Mouse (Mus musculus): Measurements from ENCODE around the gene Wars.
"Not testable (repeated sequence)": the region's sequence is repeated elsewhere in the genome, so short reads cannot be mapped to it uniquely, and the experiment has no call there.

Gene Wars

DNA sequence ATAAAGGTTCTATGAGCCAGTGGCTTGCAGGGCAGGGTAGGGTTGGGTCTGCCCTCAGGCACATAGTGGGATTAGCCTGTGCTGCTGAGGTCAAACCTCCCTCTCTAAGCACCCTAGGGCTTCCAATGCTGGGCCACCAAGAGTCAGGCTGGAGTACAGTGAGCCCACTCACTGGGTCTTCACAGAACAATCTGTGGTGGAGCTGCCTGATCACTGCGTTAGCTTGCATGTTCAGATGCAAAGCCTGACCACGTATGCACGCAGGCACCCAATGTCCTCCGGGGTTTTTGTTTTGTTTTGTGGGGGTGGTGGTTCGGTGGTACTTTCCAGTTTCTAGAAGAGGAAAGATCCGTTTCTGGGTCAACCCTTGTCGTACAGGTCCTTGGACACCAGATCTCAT is 36.9 kb downstream of the Wars start:
- DNase-seq (ENCODE audit: low spot score in 2 of 2): no peak

DNA sequence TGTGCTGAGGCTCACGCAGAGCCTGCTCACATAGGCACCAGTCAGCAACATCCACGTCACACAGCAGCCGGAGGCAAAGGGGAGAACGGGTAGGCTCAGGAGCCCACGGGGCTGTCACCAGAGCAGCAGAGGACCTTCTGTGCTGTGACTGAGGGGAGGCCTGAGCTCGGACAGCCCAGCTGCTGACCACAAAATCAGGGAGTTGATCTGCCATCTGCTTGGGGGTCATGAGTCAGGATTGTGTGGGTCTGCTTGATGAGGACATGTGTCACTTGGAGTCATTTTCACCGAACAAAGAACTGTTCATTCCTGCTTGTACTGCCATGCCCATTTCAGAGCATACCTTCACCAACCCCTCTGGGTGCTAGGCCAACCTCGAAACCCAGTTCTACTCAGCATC is 37.8 kb downstream of the Wars start:
- no peak for DNase-seq (ENCODE audit: low spot score in 2 of 2)

DNA sequence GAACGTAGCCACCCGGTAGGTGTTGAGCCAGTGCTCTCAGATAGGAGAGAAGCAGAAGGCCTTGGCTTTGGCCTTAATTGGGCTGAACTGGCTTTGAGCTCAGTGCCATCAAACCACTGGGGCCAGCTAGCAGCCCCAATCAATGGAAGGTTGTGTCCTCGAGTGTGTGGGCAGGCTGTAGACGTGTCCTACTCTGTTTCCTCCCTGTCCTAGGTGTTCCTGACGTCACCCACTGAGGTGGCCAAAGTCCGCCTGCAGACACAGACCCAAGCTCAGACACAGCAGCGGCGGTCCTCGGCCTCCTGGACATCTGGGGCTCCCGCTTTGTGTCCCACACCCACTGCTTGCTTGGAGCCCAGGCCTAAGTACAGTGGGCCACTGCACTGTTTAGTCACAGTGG is 38.9 kb downstream of the Wars start:
- DNase-seq (ENCODE audit: low spot score in 2 of 2): no peak

GRCm38 (mm10) chr12:108852822-108853221 is 41.2 kb downstream of the Wars start:
- no peak for DNase-seq (ENCODE audit: low spot score in 2 of 2)

DNA sequence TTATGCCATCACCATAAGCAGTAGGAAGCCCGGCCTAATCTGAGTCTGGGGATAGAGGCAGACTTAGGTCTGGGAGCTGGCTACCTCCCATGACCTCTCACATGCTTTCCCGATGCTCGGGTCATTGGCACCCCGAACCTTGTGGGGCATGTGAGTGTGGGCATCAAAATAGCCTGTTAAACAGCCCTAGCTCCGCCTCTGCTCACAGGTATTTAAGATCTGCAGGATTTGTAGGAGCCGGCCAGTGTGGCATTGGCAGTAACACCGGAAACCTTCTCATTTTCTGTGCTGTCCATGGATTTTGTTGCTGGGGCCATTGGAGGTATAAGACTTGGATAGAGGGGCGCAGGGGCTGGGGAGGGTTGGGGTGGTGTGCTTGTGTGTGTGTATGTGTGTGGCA is 43.1 kb downstream of the Wars start:
- DNase-seq (ENCODE audit: low spot score in 2 of 2): no peak

DNA sequence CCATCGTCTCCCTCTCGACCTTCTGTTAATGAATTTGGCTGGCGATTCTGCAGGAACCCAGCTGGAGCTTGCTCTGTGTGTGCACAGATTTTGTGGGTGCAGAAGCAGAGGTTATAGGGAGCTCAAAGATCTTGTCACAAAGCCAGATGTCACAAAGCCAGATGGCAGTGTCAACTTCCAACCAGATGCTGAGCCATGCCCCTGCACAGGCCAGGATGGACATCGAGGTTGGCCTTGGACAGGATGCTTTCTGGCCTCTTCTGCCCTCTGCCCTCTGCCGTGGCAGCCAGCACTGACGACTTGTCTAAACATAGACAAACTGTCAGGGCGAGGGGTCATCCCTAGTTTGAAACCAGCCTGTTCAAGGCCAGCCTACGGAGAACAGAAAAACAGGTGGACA is 43.8 kb downstream of the Wars start:
- DNase-seq (ENCODE audit: low spot score in 2 of 2): no peak

- DNase-seq (ENCODE audit: low spot score in 2 of 2): no peak
Observed at GRCm38 (mm10) chr12:108849488-108850022, 44.4 kb downstream of the Wars start.

DNA sequence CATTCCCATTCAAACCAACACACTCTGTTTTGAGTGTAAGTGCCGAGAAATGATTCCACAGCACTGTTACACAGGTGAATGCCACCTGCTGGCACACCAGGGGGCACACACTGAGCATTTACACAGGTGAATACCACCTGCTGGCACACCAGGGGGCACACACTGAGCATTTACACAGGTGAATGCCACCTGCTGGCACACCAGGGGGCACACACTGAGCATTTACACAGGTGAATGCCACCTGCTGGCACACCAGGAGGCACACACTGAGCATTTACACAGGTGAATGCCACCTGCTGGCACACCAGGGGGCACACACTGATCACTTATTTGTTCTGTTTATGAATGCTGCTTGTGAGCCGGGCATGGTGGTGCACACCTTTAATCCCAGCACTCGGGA is 45.9 kb downstream of the Wars start:
- not testable (repeated sequence) for DNase-seq (ENCODE audit: low spot score in 2 of 2)

GRCm38 (mm10) chr12:108842663-108843062 is 51.3 kb downstream of the Wars start:
- no peak for DNase-seq (ENCODE audit: low spot score in 2 of 2)

DNA sequence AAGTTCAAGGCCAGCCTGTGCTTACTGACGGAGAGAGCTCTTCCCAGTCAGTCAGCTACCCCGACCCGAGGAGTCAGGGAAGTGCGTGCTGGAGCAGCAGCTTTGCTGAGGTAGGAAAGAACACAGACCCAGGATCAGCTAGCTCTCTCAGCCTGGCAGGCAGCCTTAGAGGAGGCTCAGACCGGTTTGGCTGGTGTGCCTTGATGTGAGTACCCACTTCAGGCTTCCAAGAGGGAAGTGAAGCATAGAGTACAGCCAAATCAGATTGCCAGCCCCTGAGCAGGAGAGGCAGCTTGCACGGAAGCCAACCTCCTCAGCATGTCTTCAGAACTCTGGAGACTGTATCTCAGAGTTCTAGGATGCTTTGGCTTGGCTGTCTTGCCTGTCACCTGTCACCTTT is 52.8 kb downstream of the Wars start:
- DNase-seq (ENCODE audit: low spot score in 2 of 2): no peak

DNA sequence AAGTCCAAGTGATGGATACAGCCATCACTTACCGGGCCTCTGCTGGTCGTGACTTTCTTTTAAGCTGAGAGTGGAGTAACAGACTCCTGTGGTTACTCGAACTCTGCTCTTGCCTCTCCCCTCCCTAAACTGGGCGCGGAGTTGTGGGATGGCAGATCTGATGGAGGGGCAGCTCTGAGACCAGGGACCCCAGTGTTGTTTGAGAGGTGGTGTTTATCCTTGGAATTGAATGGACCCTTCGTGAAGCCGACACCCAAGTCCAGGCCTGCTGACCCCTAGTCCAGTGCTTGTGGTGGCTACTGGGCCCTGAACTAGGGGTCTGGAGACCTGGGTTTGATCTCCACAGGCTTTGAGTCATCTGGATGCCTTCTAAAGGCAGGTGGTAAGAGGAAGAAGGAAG is 57.3 kb downstream of the Wars start:
- no peak for DNase-seq (ENCODE audit: low spot score in 2 of 2)

DNA sequence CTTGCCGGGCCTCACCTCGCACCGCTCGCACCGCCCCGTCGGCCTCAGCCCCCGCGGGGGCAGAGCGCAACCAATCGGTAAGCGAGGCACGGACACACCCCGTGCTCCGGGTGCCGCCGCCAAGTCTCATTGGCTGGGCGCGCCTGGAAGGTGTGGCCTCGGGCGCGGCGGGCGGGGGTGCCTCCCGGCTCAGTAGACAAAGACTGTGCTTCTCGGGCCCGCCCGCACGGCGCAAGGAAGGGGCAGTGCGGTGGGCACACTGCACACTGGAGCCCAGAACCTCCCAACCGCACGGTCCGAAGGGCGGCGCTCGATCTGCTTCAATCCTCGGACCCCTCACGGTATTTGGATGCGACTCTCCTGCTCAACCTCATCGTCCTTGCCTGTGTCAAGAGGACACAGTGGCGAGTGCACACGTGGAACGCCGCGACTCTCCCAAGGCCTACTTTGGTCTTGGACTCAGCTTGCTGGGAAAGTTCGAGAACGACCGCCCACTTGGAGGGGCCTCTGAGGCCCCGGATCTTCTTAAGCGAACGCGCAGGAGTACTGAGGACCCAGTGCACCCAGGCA is 58.0 kb downstream of the Wars start, which contains the start of the genes Slc25a29 and Slc25a47:
Gene Slc25a29 (minus strand): TSS at position 44 of the 570 bp plus-strand sequence.
Gene Slc25a47 (plus strand): TSS at position 207 of the 570 bp plus-strand sequence.
- DNase-seq (ENCODE audit: low spot score in 2 of 2): peak; percentile 88 to 93

DNA sequence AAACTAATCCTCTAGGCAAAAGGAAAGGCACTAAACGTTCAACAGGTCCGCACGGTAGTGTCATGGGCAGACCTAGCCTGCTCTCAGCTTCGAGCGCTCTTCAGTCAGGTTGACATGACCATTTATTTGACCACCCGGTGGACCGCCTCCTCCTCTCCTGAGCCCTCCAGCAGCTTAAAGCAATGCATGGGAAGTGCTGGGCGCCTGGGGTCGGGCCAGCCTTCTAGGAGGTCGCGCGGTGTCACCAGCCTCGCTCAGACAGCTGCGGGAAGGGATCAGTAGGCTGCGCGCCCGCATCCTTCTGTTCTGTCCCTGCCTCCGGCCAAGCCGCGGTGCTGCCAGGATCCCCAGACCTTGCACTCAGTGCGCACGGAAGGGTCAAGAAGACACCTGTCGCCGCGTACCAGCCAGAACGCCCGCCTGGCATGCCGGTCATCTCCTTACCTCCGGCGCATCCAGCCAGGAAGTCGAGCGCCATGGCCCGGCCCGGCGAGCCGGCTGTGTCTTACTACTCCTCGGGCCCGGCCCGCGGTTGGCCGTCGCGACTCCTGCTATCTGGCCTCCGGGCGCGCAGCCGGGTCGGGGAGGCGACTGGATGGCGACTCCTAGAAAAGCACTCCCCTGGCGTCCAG is 58.6 kb downstream of the Wars start:
- peak in 1 of 2 experiments; percentile 33 for DNase-seq (ENCODE audit: low spot score in 2 of 2)

DNA sequence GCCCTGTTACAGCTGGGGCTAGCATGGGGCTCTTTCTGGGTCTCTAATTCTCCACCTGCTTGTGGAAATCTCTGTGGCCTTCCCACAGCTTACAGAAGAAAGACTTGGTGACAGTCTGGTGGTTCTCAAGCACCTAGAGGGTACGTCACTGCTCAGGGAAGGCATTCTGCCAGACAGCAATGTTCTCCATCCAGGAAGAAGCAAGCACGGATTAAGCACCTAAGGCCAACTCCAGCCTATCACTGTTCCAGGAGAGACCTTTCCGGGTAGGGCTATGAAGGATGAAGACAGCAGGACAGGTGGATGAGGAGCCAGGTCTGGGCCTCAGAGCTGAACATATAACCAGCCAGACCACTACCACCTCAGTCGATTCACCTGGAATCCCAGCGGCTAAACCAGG is 59.2 kb downstream of the Wars start:
- DNase-seq (ENCODE audit: low spot score in 2 of 2): no peak

DNA sequence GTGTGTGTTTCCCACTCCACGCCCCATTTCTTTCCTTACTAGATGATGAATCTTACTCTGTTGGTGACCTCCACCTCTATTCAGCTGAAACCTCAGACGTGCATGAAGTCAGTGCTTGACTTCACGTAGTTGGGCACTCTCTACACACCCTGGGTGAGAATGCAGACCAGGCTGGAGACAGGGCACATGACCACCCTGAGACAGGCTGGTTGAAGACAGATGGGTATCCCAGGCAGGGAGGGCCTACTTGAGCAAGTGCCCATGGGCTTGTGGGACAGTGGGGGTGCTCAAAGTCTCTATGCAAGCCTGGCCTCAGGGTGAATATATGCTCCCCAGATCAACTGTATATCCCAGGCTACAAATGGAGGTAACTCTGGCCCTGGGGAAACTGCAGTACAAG is 59.6 kb downstream of the Wars start:
- no peak for DNase-seq (ENCODE audit: low spot score in 2 of 2)

GRCm38 (mm10) chr12:108833408-108833807 is 60.6 kb downstream of the Wars start:
- DNase-seq (ENCODE audit: low spot score in 2 of 2): no peak

DNA sequence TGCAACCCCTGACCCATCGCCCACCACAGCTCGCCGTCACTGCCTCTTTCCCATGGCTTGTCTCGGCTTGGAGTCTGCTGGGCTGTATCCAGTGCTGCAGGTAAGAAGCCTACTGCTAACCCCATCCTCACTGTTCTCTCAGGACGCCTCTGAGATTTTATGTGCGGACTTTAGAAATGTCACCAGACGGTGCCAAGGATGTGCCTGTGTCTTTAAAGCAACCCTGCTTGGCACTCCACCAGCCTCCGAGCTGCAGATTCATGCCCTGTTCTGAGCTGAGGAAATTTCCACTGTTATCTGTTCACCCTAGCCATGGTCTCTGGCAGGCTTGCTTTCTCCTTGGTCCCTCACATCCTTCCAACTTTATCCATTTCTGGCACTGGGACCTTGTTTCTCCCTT is 61.1 kb downstream of the Wars start:
- no peak for DNase-seq (ENCODE audit: low spot score in 2 of 2)

GRCm38 (mm10) chr12:108831966-108832643 is 61.9 kb downstream of the Wars start:
- no peak for DNase-seq (ENCODE audit: low spot score in 2 of 2)

GRCm38 (mm10) chr12:108830358-108830757 is 63.6 kb downstream of the Wars start:
- DNase-seq (ENCODE audit: low spot score in 2 of 2): no peak

DNA sequence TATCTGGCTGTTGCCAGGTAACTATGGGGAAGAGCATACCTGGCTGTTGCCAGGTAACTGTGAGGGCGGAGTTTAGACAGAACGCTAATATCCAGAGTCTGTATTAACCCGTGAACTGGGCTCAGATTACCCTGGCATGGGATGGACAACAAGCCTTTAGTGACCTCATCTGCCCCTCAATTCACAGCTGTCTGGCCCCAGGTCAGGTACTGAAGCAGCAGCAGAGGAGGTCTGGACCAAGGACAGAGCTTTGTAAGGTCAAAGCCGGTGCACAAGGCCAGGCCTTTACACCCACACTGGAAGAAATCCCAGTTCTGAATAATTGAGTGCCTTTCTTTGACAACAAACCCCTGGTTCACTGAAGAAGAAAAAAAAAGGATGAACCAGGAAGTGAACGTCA is 64.3 kb downstream of the Wars start:
- no peak for DNase-seq (ENCODE audit: low spot score in 2 of 2)

- no peak for DNase-seq (ENCODE audit: low spot score in 2 of 2)
Observed at GRCm38 (mm10) chr12:108827641-108828040, 66.3 kb downstream of the Wars start.

GRCm38 (mm10) chr12:108826958-108827535 is 66.9 kb downstream of the Wars start:
- no peak for DNase-seq (ENCODE audit: low spot score in 2 of 2)
